Mouse (Mus musculus): Measurements from ENCODE around the gene Ccdc134.

Gene Ccdc134

GRCm38 (mm10) chr15:82145851-82146769 lies 18.4 kb downstream of the Ccdc134 start:
- in situ Hi-C loops (cut with MboI; ENCODE audit: low pct_unique_long_range_greater_than_20kb in 1 of 2, low sequenced_read_pairs in 2 of 2, unreplicated experiment in 1 of 2): no loop called here

GRCm38 (mm10) chr15:82146770-82147610 lies 19.3 kb downstream of the Ccdc134 start, which contains the start of gene Srebf2:
TSS of gene Srebf2 (plus strand) at chr15:82147181.
- in situ Hi-C loops (cut with MboI; ENCODE audit: low pct_unique_long_range_greater_than_20kb in 1 of 2, low sequenced_read_pairs in 2 of 2, unreplicated experiment in 1 of 2): no loop called here

DNA sequence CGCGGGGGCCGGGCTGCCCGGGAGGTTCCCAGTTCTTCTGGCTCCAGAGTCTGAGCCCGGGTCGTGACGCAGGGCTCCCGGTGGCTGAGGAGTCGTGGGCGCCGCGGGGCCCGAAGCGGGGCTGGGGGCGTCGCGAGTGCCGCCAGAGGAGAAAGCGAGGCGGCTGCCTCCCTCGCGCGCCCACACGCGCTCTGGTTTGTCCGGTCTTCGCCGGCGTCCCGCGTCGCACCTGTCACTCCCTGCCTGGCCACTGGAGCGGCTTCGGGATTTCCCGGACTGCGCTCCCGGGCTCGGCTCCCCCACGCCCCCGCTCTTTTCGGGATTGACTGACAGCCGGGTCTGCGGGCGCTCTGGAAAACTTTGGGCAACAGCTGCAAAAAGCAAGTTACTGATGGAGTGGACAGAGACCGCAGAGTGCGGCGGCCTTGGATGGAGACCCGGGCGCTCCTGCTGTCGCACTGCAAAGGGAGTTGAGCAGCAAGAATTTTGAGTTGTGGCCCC lies 19.9 kb downstream of the Ccdc134 start:
- in situ Hi-C loops (cut with MboI; ENCODE audit: low pct_unique_long_range_greater_than_20kb in 1 of 2, low sequenced_read_pairs in 2 of 2, unreplicated experiment in 1 of 2): no loop called here

- in situ Hi-C loops (cut with MboI; ENCODE audit: low pct_unique_long_range_greater_than_20kb in 1 of 2, low sequenced_read_pairs in 2 of 2, unreplicated experiment in 1 of 2): no loop called here
Observed at GRCm38 (mm10) chr15:82148510-82148911, 20.8 kb downstream of the Ccdc134 start.

- in situ Hi-C loops (cut with MboI; ENCODE audit: low pct_unique_long_range_greater_than_20kb in 1 of 2, low sequenced_read_pairs in 2 of 2, unreplicated experiment in 1 of 2): no loop called here
Observed at GRCm38 (mm10) chr15:82150042-82150441, 22.3 kb downstream of the Ccdc134 start.

GRCm38 (mm10) chr15:82151176-82151575 lies 23.5 kb downstream of the Ccdc134 start:
- in situ Hi-C loops (cut with MboI; ENCODE audit: low pct_unique_long_range_greater_than_20kb in 1 of 2, low sequenced_read_pairs in 2 of 2, unreplicated experiment in 1 of 2): no loop called here

GRCm38 (mm10) chr15:82152022-82152421 lies 24.3 kb downstream of the Ccdc134 start:
- in situ Hi-C loops (cut with MboI; ENCODE audit: low pct_unique_long_range_greater_than_20kb in 1 of 2, low sequenced_read_pairs in 2 of 2, unreplicated experiment in 1 of 2): no loop called here

DNA sequence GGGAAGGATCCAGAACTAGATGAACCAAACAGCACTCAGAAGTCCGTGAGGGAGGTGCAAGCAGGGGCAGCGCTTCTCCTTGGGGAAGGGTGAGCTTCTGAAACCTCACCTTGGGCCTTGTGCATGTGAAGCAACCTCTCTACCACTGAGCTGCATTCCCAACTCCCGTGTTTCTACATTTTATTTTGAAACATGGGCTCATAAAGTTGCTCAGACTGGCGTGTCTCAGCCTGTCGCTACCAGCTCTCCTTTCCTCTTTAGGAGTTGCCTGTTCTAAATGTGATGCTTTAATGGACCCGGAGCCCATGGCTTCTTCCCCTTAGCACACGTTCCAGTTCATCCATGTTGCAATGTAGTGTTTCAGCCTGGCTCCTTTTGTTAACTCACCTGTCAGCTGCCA lies 24.7 kb downstream of the Ccdc134 start:
- in situ Hi-C loops (cut with MboI; ENCODE audit: low pct_unique_long_range_greater_than_20kb in 1 of 2, low sequenced_read_pairs in 2 of 2, unreplicated experiment in 1 of 2): no loop called here

DNA sequence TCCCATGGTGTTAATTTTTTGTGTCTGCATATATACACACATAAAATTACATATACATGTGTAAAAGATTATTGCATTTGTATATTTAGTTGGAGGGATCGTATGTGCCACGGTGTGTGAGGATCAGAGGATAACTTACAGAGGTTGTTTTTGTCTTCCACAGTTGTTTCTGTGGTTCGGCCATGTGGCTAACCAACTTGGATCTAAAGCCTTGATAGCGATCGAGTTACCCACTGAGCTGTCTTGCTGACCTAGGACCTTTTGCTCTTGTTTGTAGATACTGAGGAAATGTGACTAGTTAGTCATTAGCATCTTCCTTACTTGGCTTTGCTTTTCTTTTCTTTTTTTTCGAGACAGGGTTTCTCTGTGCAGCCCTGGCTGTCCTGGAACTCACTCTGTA lies 28.6 kb downstream of the Ccdc134 start:
- in situ Hi-C loops (cut with MboI; ENCODE audit: low pct_unique_long_range_greater_than_20kb in 1 of 2, low sequenced_read_pairs in 2 of 2, unreplicated experiment in 1 of 2): no loop called here

- in situ Hi-C loops (cut with MboI; ENCODE audit: low pct_unique_long_range_greater_than_20kb in 1 of 2, low sequenced_read_pairs in 2 of 2, unreplicated experiment in 1 of 2): no loop called here
Observed at GRCm38 (mm10) chr15:82156902-82157301, 29.2 kb downstream of the Ccdc134 start.

DNA sequence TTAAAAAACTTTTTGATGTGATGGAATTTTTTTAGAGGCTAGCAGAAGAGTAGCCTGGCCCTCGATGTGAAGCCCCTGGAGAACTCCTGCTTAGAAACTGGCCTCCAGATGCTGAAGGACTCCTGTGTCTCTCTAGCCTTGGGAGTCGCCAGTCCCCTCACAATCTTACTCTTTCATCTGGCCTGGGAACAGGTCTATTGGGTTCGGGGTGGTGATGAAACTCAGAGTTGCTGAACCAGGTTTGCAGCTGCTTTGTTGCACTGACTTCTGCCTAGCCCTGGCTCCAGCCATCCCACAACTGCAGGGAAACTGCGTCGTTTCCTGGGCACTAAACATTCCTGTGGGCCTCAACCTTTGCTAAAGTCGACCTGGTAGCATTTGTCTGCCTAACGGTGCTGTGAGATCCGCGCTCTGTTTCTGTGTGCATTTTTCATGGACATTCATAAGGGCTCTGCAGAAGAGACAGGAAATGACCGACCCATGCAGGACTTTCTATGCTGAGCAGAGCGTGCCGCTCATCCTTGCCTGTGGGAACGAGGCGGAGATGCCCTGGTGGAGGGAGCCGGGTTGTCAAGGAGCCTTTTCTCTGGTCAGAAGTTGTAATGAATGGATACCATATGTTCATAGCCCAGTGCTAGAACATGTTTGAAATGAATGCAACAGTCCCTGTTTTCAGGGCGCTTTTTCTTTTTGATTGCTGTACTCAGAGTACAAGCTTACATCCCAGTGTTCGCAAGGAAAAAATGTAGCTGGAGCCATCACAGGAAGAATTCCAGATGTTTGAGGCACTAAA lies 30.7 kb downstream of the Ccdc134 start:
- in situ Hi-C loops (cut with MboI; ENCODE audit: low pct_unique_long_range_greater_than_20kb in 1 of 2, low sequenced_read_pairs in 2 of 2, unreplicated experiment in 1 of 2): no loop called here

- in situ Hi-C loops (cut with MboI; ENCODE audit: low pct_unique_long_range_greater_than_20kb in 1 of 2, low sequenced_read_pairs in 2 of 2, unreplicated experiment in 1 of 2): no loop called here
Observed at GRCm38 (mm10) chr15:82159471-82159870, 31.7 kb downstream of the Ccdc134 start.

GRCm38 (mm10) chr15:82160731-82161640 lies 33.3 kb downstream of the Ccdc134 start:
- in situ Hi-C loops (cut with MboI; ENCODE audit: low pct_unique_long_range_greater_than_20kb in 1 of 2, low sequenced_read_pairs in 2 of 2, unreplicated experiment in 1 of 2): no loop called here

DNA sequence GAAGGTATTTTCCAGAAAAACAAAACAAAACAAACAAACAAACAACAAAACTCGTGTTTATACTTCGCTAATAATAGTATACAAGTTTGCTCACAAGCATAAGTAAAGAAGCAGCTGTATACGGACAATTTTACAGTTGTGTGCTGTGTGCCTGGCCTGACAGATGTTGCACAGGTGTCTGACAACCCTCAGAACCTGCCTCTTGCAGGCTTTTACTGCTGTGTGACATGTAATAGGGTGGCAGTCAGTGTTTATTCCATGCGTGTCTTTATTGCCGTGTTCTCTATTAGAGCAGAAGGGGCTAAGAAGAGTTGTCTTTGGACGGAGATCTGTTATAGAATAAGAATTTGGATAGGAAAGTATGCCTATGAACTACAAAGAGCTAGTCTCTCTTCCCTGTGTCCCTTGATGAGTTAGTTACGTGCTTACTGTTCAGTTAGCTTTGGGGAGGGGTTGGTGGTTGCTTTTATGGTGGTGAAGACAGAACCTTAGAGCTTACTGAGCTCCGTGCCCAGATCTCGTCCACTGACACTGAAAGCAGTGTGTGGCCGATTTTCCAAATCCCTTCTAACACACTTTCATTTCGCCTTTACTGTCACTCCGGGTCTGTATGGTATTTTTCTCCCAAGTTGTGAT lies 34.4 kb downstream of the Ccdc134 start:
- in situ Hi-C loops (cut with MboI; ENCODE audit: low pct_unique_long_range_greater_than_20kb in 1 of 2, low sequenced_read_pairs in 2 of 2, unreplicated experiment in 1 of 2): no loop called here

DNA sequence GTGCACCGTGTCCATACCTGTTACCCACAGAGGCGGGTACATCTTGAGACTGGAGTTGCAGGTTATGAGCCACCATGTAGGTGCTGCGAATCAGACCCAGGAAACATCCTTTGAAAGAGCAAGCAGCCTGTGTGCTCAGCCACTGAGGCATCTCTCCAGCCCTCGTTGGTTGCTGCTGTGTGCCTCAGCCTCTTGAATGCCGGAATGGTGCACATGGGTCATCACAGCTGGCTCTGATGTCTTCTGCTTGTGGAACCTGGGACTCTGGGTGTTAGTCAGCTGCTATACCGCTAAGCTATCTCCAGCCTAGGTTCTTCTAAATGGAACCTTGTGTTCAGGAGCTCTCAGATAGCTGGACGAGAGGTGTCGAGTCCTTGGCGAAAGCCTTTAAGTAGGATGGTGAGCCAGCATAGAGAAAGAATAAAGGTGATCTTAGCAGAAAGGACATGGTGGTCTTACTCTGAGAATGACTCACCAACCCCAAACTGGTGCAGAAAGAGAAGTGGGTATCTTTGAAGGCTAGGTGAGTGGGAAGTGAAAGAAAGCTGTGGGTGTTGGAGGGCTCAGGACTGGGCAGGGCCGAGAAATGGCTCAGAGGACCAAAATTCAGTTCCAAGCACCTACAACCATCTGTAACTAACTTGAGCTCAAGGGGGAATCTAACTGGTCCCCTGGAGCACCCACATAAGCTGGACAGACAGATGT lies 35.8 kb downstream of the Ccdc134 start:
- in situ Hi-C loops (cut with MboI; ENCODE audit: low pct_unique_long_range_greater_than_20kb in 1 of 2, low sequenced_read_pairs in 2 of 2, unreplicated experiment in 1 of 2): no loop called here

GRCm38 (mm10) chr15:82164061-82164399 lies 36.3 kb downstream of the Ccdc134 start:
- in situ Hi-C loops (cut with MboI; ENCODE audit: low pct_unique_long_range_greater_than_20kb in 1 of 2, low sequenced_read_pairs in 2 of 2, unreplicated experiment in 1 of 2): no loop called here

GRCm38 (mm10) chr15:82164496-82164895 lies 36.8 kb downstream of the Ccdc134 start:
- in situ Hi-C loops (cut with MboI; ENCODE audit: low pct_unique_long_range_greater_than_20kb in 1 of 2, low sequenced_read_pairs in 2 of 2, unreplicated experiment in 1 of 2): no loop called here

Measured in mouse embryonic stem cell (cell line).